In genomic region chr9:102933925-102934721, GRCm38 (mm10) we compare ENCODE assay signal across 7 mouse cellular contexts. TPM values are rescaled to one million over a fixed set of nuclear protein-coding genes. Genes with fewer than 3 reads are reported as not detected.
DNase-seq lines count a peak whose midpoint lies in the region; ATAC-seq and TF ChIP-seq lines count a peak whose summit lies in the region.

No protein-coding gene starts in this region.

- no peak for ATAC-seq in hindbrain, embryonic 12.5 days (ENCODE audit: low FRiP score)
- peak; percentile 68 for ATAC-seq in lung, postnatal 0 days

- peak; percentile 74 for DNase-seq in R1 (ENCODE audit: low read depth, low spot score)
- peak; percentile 63 for DNase-seq in lung, postnatal 0 days (ENCODE audit: low spot score)
- DNase-seq in yolk sac, embryonic 10.5 days (ENCODE audit: low spot score): peak; percentile 85
- no peak for DNase-seq in spleen, postnatal 14 days (ENCODE audit: low spot score in 2 of 2)
- DNase-seq in right cerebral cortex, adult 2 months (ENCODE audit: low spot score in 2 of 2): no peak

- 0 out of 2 replicates have a peak overlapping the region, but pooled peaks have one; percentile 8 for H3K4me3 ChIP-seq in E14TG2a.4 (replicated peaks; ENCODE audit: low read length)
- no peak overlapping the region for H3K4me3 ChIP-seq in hindbrain, embryonic 12.5 days
- 0 out of 2 replicates have a peak overlapping the region, but pooled peaks have one; percentile 12 for H3K4me3 ChIP-seq in lung, postnatal 0 days (ENCODE audit: low read depth, low read length)

- H3K36me3 ChIP-seq in E14TG2a.4 (ENCODE audit: insufficient read depth, low read length): no peaks in the 10 kb centered on the region
- H3K36me3 ChIP-seq in hindbrain, embryonic 12.5 days: no peaks in the 10 kb centered on the region
- H3K36me3 ChIP-seq in lung, postnatal 0 days (ENCODE audit: insufficient read depth, low read length): no peaks in the 10 kb centered on the region

- H3K4me1 ChIP-seq in E14TG2a.4 (replicated peaks; ENCODE audit: low read depth, low read length): peaks cover 5% of the 10 kb centered on the region
- H3K4me1 ChIP-seq in hindbrain, embryonic 12.5 days: peaks cover 13% of the 10 kb centered on the region
- H3K4me1 ChIP-seq in lung, postnatal 0 days (ENCODE audit: insufficient read depth, low read depth, low read length): no peaks in the 10 kb centered on the region

- 50% methylated on average over 20 of the region's 20 CpGs for WGBS in hindbrain, embryonic 12.5 days
- 26% methylated on average over 20 of the region's 20 CpGs for WGBS in lung, postnatal 0 days

- no peak overlapping the region for H3K9ac ChIP-seq in hindbrain, embryonic 12.5 days
- no peak overlapping the region for H3K9ac ChIP-seq in lung, postnatal 0 days (replicated peaks; ENCODE audit: low read depth)

- no peaks in the 10 kb centered on the region for H3K27me3 ChIP-seq in E14TG2a.4 (ENCODE audit: insufficient read depth, low read length)
- H3K27me3 ChIP-seq in hindbrain, embryonic 12.5 days: no peaks in the 10 kb centered on the region
- H3K27me3 ChIP-seq in lung, postnatal 0 days (replicated peaks; ENCODE audit: insufficient read depth, low read length): no peaks in the 10 kb centered on the region

- H3K9me3 ChIP-seq in E14TG2a.4 (ENCODE audit: low read length): no peaks in the 10 kb centered on the region
- no peaks in the 10 kb centered on the region for H3K9me3 ChIP-seq in hindbrain, embryonic 12.5 days (replicated peaks)
- no peaks in the 10 kb centered on the region for H3K9me3 ChIP-seq in lung, postnatal 0 days (ENCODE audit: low read length)

- no peak overlapping the region for H3K27ac ChIP-seq in hindbrain, embryonic 12.5 days
- H3K27ac ChIP-seq in lung, postnatal 0 days (ENCODE audit: low read length): no peak overlapping the region

- peak overlapping the region; percentile 30; the same call in 1 of the 2 replicates for H3K4me2 ChIP-seq in hindbrain, embryonic 12.5 days (replicated peaks)
- peak overlapping the region; percentile 44 for H3K4me2 ChIP-seq in lung, postnatal 0 days (replicated peaks; ENCODE audit: low read depth, low read length)

- no peak for TF ChIP-seq EP300 in lung, postnatal 0 days (IDR thresholded peaks at IDR 0.05)

- TF ChIP-seq CTCF in E14TG2a.4 (conservative IDR thresholded peaks at IDR 0.05; ENCODE audit: low read length): no peak
- TF ChIP-seq CTCF in lung, postnatal 0 days (IDR thresholded peaks at IDR 0.05): no peak

RNA-seq across cellular contexts. Expression of gene Slco2a1, which starts 54.4 kb away (rescaled TPM):
- 1.1 and 1.7 TPM in 2 replicates for polyA plus RNA-seq in hindbrain, embryonic 12.5 days (2016; fragmentation: Nextera tagmentation; extraction: Ambion mirVana)
- polyA plus RNA-seq in lung, postnatal 0 days (2015; fragmentation: Nextera tagmentation; extraction: Ambion mirVana): 68.9 and 70.0 TPM in 2 replicates

Comparison
In these comparisons a context has a peak if more than half of its experiments do, and no peak if none do; other contexts are left out.
1. DNase-seq: peak in R1 (single experiment), lung, postnatal 0 days (single experiment) and yolk sac, embryonic 10.5 days (single experiment); none in spleen, postnatal 14 days (0 of 2) and right cerebral cortex, adult 2 months (0 of 2).
2. RNA of gene Slco2a1, which starts 54.4 kb away (polyA plus RNA-seq): 68.9 to 70.0 TPM in lung, postnatal 0 days; 1.1 to 1.7 TPM in hindbrain, embryonic 12.5 days; every median in the first group is over 10 times any median in the second.